16 mouse cellular contexts compared by ENCODE assay signal in the genomic region with DNA sequence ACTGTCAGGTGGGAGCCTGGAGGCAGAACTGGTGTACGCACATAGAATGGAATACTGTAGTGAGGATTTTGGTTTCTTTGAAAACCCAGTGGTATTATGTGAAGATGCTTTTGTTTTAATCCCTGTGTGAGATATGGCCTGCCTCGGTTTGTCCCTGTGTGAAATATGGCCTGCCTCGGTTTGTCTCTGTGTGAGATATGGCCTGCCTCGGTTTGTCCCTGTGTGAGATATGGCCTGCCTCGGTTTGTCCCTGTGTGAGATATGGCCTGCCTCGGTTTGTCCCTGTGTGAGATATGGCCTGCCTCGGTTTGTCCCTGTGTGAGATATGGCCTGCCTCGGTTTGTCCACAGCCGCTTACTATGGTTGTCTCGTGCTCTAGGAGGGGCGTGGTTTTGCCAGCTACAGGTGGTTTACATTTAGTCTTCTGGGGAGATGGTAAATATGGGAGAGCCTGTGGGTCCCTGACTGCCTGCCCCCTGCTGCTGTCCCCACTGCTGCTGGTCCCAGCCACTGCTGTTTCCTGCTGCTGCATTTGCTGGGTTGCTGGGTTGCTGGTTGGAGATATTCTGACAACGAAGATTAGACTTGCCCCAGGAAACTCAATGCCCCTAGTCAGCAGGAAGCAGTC.
"Had no signal": no experiment of that assay in that cellular context is flagged by ENCODE, and none has a peak within 500 bp of the region (broad histone marks: within the 10 kb centered on the region; RNA-seq: fewer than 3 reads in every experiment).

No protein-coding gene starts in this region.

- H3K4me2 ChIP-seq: neural tube, embryonic 12.5 days; neural tube, embryonic 13.5 days; neural tube, embryonic 15.5 days; stomach, embryonic 15.5 days had no signal

- H3K4me3 ChIP-seq: neural tube, embryonic 12.5 days; neural tube, embryonic 13.5 days; neural tube, embryonic 15.5 days; stomach, embryonic 15.5 days had no signal

- H3K27me3 ChIP-seq: neural tube, embryonic 12.5 days; neural tube, embryonic 13.5 days; neural tube, embryonic 15.5 days; stomach, embryonic 15.5 days had no signal

- H3K9me3 ChIP-seq: neural tube, embryonic 12.5 days; stomach, embryonic 15.5 days had no signal

- H3K4me1 ChIP-seq: neural tube, embryonic 12.5 days; neural tube, embryonic 13.5 days; stomach, embryonic 15.5 days had no signal

- H3K27ac ChIP-seq: neural tube, embryonic 12.5 days; neural tube, embryonic 13.5 days; neural tube, embryonic 15.5 days; stomach, embryonic 15.5 days; stomach, postnatal 0 days had no signal

- DNase-seq: retina, postnatal 1 day; right cerebral cortex, adult 18-20 months; right cerebral cortex, postnatal 14 days; right cerebral cortex, postnatal 25 days; spleen, adult 18-20 months; thymus, adult 18-20 months; thymus, adult 2 months; thymus, postnatal 14 days; thymus, postnatal 25 days; thymus, postnatal 36 days; thymus, postnatal 4 days had no signal

- H3K36me3 ChIP-seq: neural tube, embryonic 12.5 days; neural tube, embryonic 13.5 days; neural tube, embryonic 15.5 days; stomach, embryonic 15.5 days had no signal

- H3K9ac ChIP-seq: neural tube, embryonic 12.5 days; neural tube, embryonic 13.5 days; neural tube, embryonic 15.5 days; stomach, embryonic 15.5 days had no signal
